Mouse (Mus musculus) A20 (cell line): Measurements from ENCODE around the gene Rasgef1a.

ENCODE experiments used
- DNase-seq: peaks from one replicate; pipeline ENCODE4 v3.0.0-alpha.2; 2011; ENCODE audit warnings: low read depth, low spot score

Rasgef1a gene

GRCm38 (mm10) chr6:118071013-118071350 lies 59.7 kb downstream of the Rasgef1a start:
- no peak for DNase-seq

- no peak for DNase-seq
Observed at GRCm38 (mm10) chr6:118071416-118071815, 60.2 kb downstream of the Rasgef1a start.

GRCm38 (mm10) chr6:118072176-118072575 lies 60.9 kb downstream of the Rasgef1a start:
- DNase-seq = peak; percentile 5

GRCm38 (mm10) chr6:118074151-118074550 lies 62.9 kb downstream of the Rasgef1a start:
- no peak for DNase-seq

GRCm38 (mm10) chr6:118076256-118076655 lies 65.0 kb downstream of the Rasgef1a start:
- DNase-seq = no peak

GRCm38 (mm10) chr6:118076748-118077147 lies 65.5 kb downstream of the Rasgef1a start:
- DNase-seq = no peak

GRCm38 (mm10) chr6:118077421-118077820 lies 66.2 kb downstream of the Rasgef1a start:
- no peak for DNase-seq

GRCm38 (mm10) chr6:118078751-118079150 lies 67.5 kb downstream of the Rasgef1a start:
- DNase-seq = no peak

GRCm38 (mm10) chr6:118079292-118079691 lies 68.1 kb downstream of the Rasgef1a start:
- no peak for DNase-seq

GRCm38 (mm10) chr6:118079762-118080465 lies 68.7 kb downstream of the Rasgef1a start:
- no peak for DNase-seq

GRCm38 (mm10) chr6:118080711-118081110 lies 69.5 kb downstream of the Rasgef1a start:
- no peak for DNase-seq

GRCm38 (mm10) chr6:118082384-118082783 lies 71.1 kb downstream of the Rasgef1a start:
- DNase-seq = no peak

GRCm38 (mm10) chr6:118083608-118084007 lies 72.4 kb downstream of the Rasgef1a start:
- no peak for DNase-seq

GRCm38 (mm10) chr6:118084596-118084995 lies 73.4 kb downstream of the Rasgef1a start:
- no peak for DNase-seq

GRCm38 (mm10) chr6:118087955-118088354 lies 76.7 kb downstream of the Rasgef1a start:
- DNase-seq = peak; percentile 41

- DNase-seq = no peak
Observed at GRCm38 (mm10) chr6:118088750-118089440, 77.7 kb downstream of the Rasgef1a start.

- no peak for DNase-seq
Observed at GRCm38 (mm10) chr6:118090827-118091226, 79.6 kb downstream of the Rasgef1a start.

- DNase-seq = no peak
Observed at GRCm38 (mm10) chr6:118097765-118098365, 86.6 kb downstream of the Rasgef1a start.

- DNase-seq = peak; percentile 48
Observed at GRCm38 (mm10) chr6:118099311-118099802, 88.1 kb downstream of the Rasgef1a start.

GRCm38 (mm10) chr6:118111810-118112209 lies 100.6 kb downstream of the Rasgef1a start:
- peak; percentile 27 for DNase-seq

GRCm38 (mm10) chr6:118122767-118123166 lies 111.5 kb downstream of the Rasgef1a start:
- DNase-seq = no peak

GRCm38 (mm10) chr6:118126577-118126976 lies 115.3 kb downstream of the Rasgef1a start:
- no peak for DNase-seq

GRCm38 (mm10) chr6:118127198-118127597 lies 116.0 kb downstream of the Rasgef1a start:
- DNase-seq = no peak
